Mouse (Mus musculus): ENCODE results near the gene Tmem178b. TPM values are rescaled to one million over a fixed set of nuclear protein-coding genes. Genes with fewer than 3 reads are reported as not detected.

Tmem178b gene
- polyA plus RNA-seq, 2 experiments from 2014 or later: 0.13 TPM; not detected in 1

DNA sequence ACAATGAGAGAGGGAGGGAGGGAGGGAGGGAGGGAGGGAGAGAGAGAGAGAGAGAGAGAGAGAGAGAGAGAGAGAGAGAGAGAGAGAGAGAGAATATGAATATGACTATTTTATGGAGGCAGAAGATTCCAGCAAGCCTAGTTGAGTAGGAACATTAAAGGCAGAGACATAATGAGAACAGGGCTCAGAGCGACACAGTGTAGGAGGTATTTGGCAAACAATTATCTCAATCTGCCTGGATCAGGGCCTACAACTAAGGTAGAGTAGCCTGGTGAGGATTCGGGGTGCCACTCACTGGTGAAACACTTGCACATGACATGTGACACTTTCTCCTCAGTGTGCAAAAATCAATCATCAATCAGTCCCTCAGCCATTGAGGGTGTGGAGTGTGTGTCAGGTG, 225.4 kb downstream of the Tmem178b start:
- ATAC-seq: no peak

DNA sequence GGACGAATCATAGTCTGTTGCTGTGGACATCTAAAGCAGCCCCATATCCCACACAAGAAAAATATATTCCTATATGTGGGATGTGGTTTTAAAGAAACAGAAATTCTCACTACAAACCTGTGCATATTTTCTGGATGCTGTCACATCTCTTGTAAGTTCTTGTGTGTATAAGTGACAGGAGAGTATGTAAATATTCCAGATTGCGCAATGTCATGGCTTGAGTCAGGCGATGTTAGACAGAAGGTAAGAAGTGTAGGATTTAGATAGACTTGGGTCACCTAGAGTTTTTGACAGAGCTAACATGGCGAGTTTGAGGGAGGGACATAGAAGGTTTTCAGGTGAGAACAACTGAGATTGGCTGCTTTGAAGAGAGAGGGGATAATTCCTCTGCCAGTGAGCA, 228.7 kb downstream of the Tmem178b start:
- ATAC-seq: no peak

DNA sequence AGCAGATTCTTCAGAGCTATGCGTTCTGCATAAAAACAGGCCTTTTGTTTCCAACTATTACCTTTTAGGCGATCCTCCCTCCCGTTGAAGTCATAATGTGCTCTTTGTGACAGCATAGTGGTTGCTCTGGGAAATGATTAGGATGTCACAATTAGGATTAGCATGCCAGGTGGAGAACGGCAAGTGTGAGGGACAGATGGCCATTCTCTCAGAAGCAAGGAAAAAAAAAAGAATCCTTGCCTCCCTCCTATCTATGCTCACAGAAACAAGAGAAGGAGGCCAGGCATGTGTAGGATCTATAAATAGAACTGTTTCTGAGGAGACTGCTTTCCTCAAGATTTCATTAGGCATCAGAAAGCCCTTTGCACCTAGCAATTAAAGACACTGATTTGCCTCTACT, 229.8 kb downstream of the Tmem178b start:
- no peak for ATAC-seq

DNA sequence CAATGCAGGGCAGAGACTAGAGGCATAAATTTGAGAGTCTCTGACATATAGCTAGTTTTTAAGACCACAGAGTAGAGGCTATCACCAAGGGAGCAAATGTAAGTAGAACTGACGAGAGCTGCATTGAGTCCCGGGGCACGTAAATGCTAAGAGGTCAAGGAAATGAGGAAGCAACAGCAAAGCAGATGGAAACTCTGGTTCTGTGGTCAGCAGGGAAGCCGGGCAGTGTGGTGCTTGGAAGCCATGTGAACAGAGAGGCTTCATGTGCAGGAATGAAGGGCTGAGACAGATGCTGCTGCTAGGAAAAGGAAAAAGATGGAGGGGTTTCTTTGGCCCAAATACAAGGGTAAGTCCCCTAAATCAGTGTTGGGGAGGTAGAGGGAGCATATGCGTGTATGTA, 237.0 kb downstream of the Tmem178b start:
- no peak for ATAC-seq

DNA sequence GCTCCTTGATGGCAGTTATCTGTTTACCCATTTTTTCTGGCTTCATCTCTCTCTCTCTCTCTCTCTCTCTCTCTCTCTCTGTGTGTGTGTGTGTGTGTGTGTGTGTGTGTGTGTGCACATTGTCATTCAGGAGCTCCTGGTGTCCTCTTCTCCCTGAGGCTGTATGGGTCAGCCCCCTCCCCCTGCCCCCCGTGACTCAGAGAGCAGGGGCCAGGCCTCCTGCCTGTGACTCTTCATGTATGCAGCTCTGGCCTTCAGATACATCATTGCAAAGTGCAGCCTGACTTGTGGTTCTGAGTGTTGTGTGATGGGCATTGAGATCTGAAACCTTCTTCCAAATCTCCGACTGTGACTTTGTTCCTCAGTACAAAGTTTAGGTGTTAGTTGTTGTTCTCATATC, 237.7 kb downstream of the Tmem178b start:
- ATAC-seq: no peak

DNA sequence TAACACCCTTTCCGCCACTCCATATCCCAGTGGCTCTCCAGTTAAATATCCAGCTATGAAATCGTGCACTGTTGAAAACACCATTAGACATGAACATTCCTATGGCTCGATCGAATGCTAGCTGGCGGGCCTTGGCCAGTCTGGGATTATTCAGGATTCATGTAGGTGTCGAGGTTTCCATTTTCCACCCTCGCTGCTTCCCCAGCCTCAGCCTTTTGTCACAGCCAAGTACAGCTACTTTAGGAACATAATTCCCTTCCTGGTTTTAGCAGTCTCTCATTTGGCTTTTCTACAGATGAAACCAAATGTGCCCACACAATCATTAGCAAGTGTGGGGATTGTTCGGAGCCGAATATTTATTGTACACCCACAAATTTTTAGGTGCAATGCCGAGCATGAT, 239.4 kb downstream of the Tmem178b start:
- ATAC-seq: no peak

DNA sequence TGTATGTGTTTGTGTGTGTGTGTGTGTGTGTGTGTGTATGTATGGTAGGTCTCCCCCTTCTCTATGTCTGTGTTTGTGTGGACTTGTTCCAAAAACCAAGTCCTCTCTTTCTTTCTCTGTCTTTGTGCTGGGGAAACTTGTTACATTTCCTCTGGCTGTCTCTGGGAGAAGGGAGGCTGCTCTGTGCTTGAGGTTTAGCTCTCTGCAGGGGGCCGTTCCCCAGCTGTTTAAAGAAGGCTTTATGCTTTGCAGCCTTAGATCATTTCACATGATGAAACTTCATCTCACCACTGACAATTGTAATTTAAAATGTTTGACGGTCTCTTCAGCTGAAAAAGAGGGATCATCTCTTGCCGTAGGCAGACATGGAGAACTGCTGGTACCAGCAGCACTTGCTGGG, 243.2 kb downstream of the Tmem178b start:
- no peak for ATAC-seq

DNA sequence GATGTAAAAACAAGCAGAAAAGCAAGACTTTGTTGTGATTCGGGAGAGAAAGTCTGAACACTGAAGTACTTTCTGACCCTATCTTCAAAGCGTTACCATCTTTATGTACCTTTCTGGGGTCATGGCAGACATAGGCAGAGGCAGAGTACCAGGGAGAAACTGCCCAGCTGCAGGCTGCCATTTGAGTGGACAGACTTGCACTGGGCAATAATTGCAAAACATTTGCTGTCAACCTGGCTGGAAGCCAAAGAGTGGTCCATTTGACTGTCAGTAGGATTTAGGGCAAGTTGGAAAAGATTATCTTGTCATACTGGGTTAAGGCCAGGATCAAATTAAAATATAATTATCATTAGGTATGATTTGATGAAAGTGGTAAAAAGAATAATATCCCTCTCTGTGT, 247.1 kb downstream of the Tmem178b start:
- ATAC-seq: no peak

DNA sequence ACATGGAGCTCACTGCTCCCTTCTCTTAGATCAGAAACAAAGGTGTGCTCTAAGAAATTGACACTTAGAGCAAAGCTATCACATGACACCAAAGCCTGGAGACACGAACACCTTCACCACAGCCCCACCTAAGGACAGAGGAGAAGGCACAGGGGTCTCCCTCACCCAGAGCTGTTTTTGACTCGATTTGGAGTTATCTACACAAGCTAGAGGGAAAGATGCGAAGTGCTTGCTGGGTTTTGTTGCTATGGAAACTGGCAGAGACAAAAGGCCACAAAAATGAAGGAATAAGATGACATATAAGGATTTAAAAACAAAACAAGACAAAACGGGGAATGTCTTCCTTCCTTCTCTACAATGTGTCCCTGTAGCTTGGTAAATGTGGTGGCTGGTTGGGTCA, 248.4 kb downstream of the Tmem178b start:
- no peak for ATAC-seq

DNA sequence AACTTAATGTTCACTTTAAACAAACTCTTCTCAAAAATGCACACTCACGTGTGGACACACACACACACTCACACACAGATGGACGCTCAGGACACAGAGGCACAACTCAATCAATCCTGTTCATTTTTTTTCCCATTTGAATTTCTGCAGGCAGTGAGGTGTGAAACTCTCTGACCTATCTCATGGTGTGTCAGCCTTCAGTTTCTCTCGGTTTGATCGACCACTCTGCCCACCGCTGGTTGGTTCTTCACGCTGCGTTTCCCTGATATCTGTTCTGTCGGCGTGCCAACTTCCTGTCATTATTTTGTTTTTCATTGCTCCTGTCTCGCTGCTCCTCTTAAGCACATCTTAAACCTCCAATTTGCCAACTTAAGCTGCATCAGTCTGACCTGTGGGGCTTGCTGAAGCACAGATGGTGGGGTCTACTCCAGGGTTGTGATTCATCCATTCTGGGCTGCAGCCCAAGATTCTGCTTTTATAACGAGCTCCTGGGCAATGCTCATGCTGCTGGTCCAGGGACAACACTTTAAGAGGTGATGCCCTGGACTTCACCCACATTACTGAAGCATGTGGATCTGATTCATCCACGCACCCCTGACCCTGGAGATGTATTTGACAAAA, 250.1 kb downstream of the Tmem178b start:
- ATAC-seq: no peak

DNA sequence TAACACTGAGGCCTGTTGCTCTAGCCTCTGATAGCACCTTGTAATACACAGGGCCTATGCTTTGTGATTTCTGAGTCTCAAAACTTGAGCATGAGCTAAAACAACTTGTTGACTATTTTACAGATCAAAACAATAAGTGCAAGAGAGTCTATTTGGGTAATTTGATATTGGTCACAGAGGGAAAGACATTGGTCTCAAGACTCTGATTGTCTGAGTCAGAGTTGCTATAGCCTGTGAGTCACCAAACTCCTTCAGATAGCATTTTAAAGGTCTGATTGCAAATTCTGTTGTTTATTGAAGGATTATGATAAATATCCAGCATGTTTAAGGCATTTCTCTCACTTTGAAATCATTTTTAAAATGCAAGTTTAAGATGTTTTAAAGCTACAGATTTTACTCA, 250.9 kb downstream of the Tmem178b start:
- no peak for ATAC-seq

DNA sequence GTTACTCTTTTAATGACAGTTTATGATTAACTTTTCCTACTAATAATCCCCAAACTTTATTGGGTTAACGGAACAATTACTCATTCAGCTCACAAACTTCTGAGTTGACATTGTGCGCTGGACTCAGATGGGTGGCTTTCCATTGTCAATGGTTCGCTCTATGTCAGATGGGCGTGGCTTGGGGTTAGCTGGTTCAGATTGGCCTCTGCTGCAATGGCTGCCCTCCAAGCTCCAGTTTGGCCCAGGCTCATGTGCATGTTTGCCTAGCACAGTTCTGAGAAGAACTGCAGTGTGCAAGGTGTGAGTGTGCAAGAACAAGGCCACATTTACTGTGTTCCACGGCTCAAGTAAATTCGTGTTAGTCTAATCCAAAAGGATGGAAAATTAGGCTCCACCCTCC, 255.6 kb downstream of the Tmem178b start:
- ATAC-seq: no peak

DNA sequence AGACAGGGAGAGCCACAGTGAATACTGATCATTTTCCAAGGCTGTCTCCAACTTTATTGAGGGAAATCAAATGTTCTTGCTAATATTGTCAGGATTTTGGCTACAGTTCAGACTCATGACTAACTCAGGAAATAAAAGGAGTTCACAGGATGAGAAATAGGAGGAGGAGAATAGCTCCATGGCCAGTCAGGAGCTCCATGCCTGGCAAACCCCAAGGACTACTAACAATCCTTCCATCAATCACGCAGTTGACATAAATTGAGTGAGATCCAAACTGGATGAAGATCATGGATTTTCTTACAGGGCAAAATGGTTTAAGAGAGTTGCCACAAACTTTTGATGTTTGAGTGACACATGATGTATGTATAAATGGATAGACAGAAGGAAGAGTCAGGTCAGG, 258.9 kb downstream of the Tmem178b start:
- no peak for ATAC-seq

DNA sequence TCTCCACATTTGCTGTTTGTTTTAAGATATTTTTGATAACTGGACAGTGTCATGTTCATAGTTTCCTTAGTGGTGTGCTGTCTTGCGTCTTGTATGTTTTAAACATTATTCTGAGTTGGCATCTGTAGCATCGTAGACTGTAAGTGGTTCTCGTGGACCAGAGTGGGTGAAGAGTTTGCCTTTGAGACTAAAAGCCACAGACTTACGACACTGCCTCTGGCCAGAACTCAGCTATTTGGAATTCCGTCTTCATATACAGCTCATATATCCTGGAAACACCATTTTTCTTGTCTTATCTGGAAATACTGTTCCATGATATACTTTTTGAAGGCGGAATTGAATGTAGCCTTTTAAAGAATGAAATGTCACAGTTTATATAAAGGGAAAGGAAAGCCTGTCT, 260.4 kb downstream of the Tmem178b start:
- ATAC-seq: no peak

DNA sequence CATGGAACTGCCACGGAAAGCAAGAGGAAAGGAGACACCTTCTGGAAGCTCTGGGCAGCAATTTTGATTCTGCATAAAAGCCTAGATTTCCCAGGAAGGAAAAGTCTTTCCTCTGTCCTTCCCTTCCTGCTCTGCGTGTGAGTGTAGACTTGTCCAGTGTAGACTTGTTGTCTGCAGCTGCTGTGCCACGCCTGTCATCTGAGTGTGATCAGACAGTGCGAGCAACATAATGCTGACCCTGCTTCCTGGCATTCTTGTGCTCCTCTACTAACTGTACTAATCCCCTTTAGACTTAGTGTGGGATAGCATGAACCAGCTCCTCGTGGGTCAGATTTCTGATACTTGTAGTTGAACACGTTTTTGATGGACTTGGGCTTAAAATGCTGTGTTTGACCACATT, 262.6 kb downstream of the Tmem178b start:
- ATAC-seq: no peak

DNA sequence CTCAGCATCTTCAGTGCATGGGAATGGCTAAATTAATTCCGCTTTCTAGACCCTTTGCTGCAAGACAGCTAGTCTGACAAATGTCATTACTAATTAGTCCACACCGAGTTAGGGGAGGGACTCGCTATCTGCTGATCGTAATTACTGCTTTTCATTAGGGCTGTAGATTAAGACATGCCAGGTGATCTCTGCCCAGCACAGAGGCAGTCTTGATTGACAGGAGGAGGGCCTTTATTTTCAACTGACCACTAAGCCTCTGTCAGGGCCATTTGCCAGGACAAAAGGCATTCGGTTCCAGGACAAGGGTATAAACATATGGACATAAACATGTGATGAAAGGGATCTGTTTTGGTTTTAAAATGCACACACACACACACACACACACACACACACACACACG, 264.3 kb downstream of the Tmem178b start:
- no peak for ATAC-seq

DNA sequence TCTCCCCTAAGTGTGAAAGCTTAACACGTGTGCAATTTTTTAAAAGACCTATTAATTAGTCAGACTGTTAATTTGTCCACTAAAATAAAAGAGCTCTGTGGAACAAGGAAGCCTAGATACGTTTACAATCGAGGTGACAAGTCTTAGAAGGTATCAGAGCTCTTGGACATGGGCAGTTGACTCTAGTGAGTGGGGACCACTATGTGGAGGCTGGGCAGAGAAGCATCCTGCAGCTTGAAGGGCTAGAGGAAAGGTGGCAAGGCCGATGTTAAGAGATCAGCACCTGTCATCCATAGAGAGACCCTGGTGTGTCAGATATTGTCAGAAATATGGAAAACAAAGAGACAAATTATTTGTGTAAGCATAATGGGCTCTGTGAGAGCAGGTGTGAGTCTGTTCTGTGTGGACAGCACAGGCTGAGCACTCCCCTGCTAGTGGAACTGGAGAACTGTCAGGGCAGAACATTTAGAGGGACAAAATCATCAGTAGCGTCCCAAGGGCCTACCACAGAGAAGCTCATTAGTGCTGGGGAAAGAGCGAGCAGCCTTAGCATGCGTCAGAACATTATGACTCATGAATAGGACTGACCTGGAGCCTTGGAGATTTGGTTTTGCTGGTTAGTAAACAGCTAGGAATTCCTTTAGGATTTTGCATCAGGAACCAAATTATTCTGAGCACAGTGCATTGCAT, 264.9 kb downstream of the Tmem178b start:
- ATAC-seq: no peak

DNA sequence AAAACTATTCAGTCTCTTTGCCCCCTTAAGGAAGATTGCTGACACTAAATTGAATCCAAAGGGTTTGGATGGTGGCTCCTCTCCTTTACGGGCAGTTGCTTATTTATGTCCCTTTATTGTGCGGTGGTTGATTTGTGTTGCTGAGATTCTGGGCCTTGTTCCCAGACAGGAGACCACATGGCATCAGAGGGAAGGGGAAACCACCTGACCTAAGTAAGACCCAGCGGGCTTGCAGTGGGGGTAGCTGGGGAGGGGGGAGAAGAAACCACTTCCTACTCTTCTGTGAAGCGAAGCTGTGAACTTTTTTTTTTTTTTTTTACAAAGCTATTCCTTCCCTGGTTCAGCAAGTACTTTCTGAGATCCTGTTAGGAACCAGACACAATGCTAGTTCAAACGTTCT, 269.5 kb downstream of the Tmem178b start:
- ATAC-seq: no peak

DNA sequence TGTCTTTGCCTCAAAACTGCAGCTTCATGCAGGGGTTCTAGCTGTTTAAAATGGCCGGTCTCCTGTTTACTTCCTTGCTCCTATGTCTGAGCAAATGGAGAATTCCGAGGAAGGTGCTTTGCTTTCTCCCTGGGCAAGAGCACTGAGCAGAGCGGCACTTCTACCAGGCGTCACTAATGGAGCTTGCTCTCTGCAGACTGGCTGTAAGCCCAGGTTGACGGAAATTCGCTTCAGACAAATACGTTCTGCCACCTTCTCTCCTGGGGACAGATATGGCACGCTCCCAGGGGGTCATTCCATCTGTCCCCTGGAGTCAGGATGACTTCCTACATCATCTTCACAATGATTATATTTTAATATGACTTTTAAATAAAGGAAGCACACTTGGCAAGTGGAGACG, 271.3 kb downstream of the Tmem178b start:
- ATAC-seq: no peak

DNA sequence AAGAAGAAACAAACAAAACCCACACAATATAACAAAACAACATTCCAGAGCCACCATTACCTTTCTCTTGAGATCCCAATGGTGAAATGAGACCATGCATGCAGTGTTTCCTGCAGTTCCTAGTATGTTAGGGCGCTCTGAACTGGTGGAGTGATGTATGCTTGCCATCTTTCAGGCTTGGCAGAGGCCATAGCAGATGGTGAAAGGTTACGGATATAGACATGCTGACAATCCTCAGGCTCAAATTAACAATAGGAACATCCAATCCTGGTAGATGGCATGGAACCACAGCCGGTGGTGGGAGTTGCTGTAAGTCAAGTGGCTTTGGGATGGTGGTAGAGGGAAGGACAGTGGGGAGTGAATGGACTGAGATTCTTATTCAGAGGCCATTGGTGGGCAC, 272.5 kb downstream of the Tmem178b start:
- no peak for ATAC-seq

DNA sequence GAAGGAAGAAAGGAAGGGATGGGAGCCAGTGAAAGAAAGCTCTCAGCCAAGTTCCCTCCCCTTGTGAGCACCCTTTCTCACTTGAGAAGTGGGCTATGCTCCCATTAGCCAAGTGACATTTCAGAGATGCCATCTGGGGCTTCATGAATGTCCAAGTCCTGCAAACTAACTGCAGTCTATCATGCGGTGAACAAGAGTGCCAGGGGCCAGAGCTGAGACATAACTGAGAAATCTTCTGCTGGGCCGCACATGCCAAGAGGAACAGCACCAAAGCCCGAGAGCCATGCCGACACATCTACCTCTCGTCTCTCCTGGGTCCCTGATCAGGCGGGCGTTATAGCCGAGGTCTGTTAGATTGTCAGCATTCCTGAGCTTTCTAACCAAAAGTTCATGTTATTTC, 279.2 kb downstream of the Tmem178b start:
- ATAC-seq: no peak

DNA sequence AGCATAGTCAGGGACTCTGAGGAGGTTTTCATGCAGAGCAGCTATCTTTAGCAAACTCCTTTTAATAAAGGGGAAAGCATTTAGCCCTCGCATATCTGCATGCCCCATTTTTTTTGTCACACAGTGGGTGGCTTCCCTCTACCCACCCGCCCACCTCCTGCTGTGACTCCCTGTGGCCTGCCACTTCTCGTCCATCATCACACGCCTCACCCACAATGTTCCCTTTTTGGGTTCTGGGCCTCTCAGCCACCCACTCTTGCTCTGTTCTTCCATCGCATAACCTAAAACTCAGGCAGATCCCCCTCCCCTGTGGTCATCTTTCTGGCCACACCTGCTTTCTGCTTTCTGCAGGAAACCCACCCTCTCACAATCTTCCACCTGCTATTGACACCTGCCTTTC, 288.3 kb downstream of the Tmem178b start:
- no peak for ATAC-seq

DNA sequence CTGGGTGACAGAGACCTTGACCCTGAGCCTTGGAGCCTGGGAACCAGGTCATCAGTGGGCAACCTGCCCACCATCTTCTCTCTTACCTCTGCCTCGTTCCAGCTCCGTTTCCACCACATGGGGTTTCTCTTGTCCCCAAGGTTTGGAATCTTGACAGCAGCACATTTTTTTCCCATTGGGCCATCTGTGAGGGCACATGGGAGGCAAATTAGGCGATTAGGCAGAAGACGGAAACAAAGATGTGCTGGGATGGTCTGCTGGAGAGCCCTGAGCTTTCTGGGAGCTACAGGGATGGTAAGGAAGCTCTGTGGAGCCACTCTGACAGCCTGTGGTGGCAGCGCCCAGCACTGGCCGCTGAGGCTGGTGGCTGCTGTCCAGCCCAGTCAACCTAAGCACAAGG, 300.5 kb downstream of the Tmem178b start:
- ATAC-seq: no peak

DNA sequence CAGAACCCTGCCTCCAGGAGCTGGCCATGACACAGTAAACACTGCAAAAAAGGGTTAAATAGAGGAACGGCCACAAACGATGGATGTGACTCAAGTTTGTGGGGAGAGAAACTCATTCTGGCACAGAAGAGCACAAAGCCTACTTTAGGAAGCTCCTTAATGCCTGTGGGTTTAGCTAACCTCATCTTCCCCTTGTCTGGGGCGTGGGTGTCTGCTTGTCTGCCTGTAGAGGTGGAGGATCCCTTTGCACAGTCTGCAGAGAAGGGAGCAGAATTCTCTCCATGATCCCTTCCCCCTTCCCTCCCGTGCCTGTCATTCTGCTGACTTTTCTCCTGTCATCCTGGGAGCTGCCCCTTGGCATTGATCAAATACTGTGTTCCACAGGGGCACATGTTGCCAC, 304.8 kb downstream of the Tmem178b start:
- no peak for ATAC-seq

DNA sequence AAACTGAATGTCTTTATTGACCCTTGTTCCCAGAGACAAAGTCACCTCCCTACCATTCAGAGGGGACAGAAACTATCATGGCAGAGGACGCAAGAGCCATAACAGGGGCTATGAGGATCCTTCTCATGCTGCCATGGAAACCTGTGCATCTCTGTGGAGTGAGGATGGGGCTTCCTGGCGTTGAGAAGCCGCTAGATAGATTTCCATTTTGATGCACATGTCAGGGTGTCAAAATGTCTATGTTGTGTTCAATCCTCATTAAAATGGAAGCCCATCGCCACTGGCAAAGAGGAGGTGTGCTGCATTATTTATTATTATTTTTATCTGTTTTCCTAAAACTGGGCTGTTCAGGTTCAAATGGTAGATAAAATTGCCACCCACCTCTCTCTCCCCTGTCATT, 307.5 kb downstream of the Tmem178b start:
- no peak for ATAC-seq

Measured in CD4-positive, CD25-positive, alpha-beta regulatory T cell, adult 4 months (primary cell).